Mouse (Mus musculus) kidney, adult 2 months (tissue): ENCODE measurements around the gene Ptpn3. TPM values are rescaled to one million over a fixed set of nuclear protein-coding genes. Genes with fewer than 3 reads are reported as not detected.
A peak's percentile ranks its signal among the peaks of the same experiment; 100 is the strongest.

Experiments used
- DNase-seq: peaks from one replicate; pipeline ENCODE4 v3.0.0; 2021
- H3K27ac ChIP-seq: fragments of 200-500 bp; 2 replicates; pipeline ENCODE4 v1.5.1; 2012; ENCODE audit warnings: low read depth, low read length, control low read depth, inconsistent platforms; ENCODE audit not compliant: insufficient read depth
- H3K27me3 ChIP-seq: fragments of 200-500 bp; replicated peaks from 2 replicates; pipeline ENCODE4 v1.6.1; 2012; ENCODE audit warnings: mild to moderate bottlenecking, moderate library complexity, low read length, inconsistent platforms; ENCODE audit not compliant: control insufficient read depth, insufficient read depth
- H3K36me3 ChIP-seq: fragments of 200-500 bp; 2 replicates; pipeline ENCODE4 v1.6.1; 2012; ENCODE audit warnings: mild to moderate bottlenecking, moderate library complexity, low read length, inconsistent platforms; ENCODE audit not compliant: control insufficient read depth, insufficient read depth
- H3K4me1 ChIP-seq: fragments of 200-500 bp; 2 replicates; pipeline ENCODE4 v1.6.1; 2011; ENCODE audit warnings: low read length; ENCODE audit not compliant: control insufficient read depth, insufficient read depth
- H3K4me3 ChIP-seq: fragments of 200-500 bp; 2 replicates; pipeline ENCODE4 v1.5.1; 2011; ENCODE audit warnings: mild to moderate bottlenecking, low read depth, low read length, control low read depth; ENCODE audit not compliant: insufficient read depth
- CTCF ChIP-seq: fragments of 200-500 bp; conservative IDR thresholded peaks from 2 replicates; pipeline ENCODE4 v1.5.1; 2011; ENCODE audit warnings: low read depth, mild to moderate bottlenecking, control low read depth, low read length, moderate library complexity, mixed read lengths; ENCODE audit not compliant: insufficient read depth, insufficient read length
- POLR2A ChIP-seq: fragments of 200-500 bp; IDR thresholded peaks from one replicate; pipeline ENCODE4 v1.6.1; 2011; ENCODE audit warnings: low read depth, low read length, control low read depth
- WGBS: fragments of 180-500 bp; shearing (Covaris S2); methylation state at CpG from one replicate; pipeline ENCODE4 v1.1.7; 2018; 5-methylcytosine and 5-hydroxymethylcytosine counted together
- polyA plus RNA-seq: library from polyadenylated mRNA; depleted of rRNA; stranded (reverse); fragments of >200 nt; gene quantifications from 2 replicates; pipeline ENCODE4 v1.2.3, GENCODE M21; 2012

Ptpn3 gene
- polyA plus RNA-seq, 1 experiment: 17.7 TPM

DNA sequence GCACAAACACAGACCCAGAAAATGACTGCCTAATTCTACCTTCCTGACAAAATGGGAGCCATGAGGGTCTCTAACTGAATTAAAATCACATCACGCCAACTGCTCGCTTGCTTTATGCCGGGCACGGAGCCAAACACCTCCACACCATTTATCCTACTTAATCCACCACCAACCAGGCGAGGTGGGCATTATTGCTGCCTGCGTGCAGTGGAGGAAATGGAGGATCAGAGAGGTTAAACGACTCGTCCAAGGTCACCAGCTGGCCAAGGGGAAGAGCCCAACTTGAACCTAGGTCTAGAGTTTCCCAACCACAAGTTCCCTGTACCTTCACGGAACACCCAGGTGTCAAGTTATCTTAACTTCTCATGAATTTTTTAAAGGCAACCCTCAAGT lies 2.3 kb downstream of the Ptpn3 start:
- TF ChIP-seq CTCF (no peak), POLR2A (no peak)
- Histone ChIP-seq H3K27ac (peak overlapping the region; percentile 49), H3K27me3 (no peaks in the 10 kb centered on the region), H3K4me3 (peak overlapping the region; percentile 96), H3K36me3 (no peaks in the 10 kb centered on the region), H3K4me1 (peaks cover 30% of the 10 kb centered on the region)
- WGBS: 9% methylated on average over 9 of the region's 9 CpGs
- peak; percentile 33 for DNase-seq

DNA sequence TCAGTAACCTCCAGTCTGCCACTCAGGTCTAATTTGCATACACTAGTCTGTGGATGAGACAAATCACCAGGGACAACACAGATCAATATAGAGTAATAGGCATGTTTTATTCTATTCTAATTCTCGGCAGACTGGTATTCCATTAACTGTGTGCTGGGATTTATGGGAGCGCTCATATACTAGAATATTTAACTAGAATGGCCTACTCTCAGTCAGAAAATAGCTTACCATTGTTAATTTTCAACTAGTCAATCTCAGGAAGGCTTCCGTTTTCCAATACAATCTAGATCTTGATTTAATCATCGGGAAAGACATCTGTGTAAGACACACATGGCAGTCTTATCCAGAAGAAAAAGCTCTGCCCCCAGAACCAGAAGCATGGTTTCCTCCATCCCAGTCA lies 3.5 kb downstream of the Ptpn3 start:
- peak overlapping the region; percentile 76 for H3K27ac ChIP-seq

DNA sequence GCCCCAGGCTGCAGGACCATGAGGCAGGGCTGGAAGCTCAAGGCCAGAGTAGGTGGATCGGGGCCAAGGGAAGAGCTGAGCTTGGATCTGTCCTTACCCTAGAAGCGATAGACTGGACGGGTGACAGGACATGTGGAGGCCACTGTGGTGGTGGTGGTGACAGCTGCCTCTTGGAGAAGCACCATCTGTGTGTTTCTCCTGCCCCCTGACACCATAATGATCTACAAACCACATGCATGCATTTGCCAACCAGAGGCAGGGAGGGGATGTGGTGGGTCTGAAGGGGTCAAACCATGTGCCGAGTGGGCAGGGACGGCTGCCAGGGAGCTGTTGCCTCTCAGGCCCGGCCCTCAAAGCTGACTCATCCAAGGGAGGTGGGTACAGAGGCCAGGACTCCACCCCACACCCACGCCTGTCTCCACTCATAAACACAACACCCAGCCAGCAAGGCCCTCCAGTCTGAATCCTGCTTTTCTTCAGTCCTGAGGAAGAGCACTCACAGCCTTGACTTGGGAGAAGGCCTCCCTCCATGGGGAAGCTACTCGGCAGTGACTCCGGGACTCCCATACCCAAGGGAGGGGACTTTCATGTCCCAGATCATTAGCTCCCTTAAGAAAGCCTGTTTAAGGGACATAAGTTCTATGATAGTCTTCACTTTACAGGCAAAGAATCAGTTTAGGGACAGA lies 6.5 kb downstream of the Ptpn3 start:
- Histone ChIP-seq H3K4me3 (no peak overlapping the region), H3K27me3 (no peaks in the 10 kb centered on the region), H3K27ac (no peak overlapping the region), H3K36me3 (no peaks in the 10 kb centered on the region), H3K4me1 (peaks cover 34% of the 10 kb centered on the region)
- WGBS: 31% methylated on average over 9 of the region's 9 CpGs
- no peak for TF ChIP-seq CTCF
- TF ChIP-seq POLR2A: no peak
- peak; percentile 83 for DNase-seq

More for the DNA sequence above, 3.5 kb downstream of the Ptpn3 start:
- Histone ChIP-seq H3K4me3 (no peak overlapping the region), H3K27me3 (no peaks in the 10 kb centered on the region), H3K4me1 (peaks cover 30% of the 10 kb centered on the region), H3K36me3 (no peaks in the 10 kb centered on the region)
- DNase-seq: peak; percentile 74
- whole genome bisulfite sequencing: 38% methylated on average over 4 of the region's 4 CpGs
- TF ChIP-seq POLR2A (no peak), CTCF (no peak)

DNA sequence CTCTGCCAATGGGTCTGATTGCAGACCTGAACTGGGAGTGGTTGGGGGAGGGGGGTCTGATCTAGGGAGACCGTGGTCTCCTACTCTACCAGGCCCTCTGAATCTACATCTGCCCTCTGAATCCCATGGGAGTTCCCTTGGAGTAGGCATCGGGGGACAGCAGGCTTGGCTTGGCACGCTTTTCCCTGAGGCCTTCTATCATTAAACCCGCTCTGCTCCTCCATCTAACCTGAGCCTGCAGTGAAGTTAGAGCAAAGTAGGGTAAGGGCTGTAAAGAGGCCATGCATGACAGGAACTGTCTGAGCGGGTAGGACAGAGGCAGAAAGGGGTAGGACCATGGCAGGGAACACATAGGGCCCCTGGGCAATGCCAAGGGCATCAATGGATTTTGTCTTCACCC lies 9.0 kb downstream of the Ptpn3 start:
- no peak overlapping the region for H3K27ac ChIP-seq
- TF ChIP-seq POLR2A: no peak
- TF ChIP-seq CTCF: no peak
- no peaks in the 10 kb centered on the region for H3K27me3 ChIP-seq
- peaks cover 29% of the 10 kb centered on the region for H3K4me1 ChIP-seq
- no peak for DNase-seq
- H3K36me3 ChIP-seq: no peaks in the 10 kb centered on the region
- no peak overlapping the region for H3K4me3 ChIP-seq
- 63% methylated on average over 5 of the region's 5 CpGs for WGBS

DNA sequence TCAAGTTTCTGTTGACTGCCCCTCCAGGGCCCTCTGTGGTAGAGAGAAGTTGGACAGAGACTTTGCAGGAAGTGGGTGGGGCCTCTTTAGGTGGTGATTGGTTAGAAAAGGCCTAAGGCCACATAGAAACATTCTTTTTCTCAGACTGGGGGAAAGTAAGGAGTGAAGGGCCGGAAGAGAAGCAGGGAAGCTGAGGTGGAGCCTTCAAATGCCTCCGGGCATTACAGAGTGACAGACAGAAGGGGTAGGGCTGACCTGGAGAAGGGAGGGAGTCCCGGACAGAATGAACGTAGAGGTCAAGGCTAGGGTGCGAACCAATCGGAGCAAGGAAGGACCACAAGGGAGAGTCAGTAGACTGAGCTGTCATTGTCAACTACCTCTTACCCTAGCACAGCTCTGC lies 11.6 kb downstream of the Ptpn3 start:
- 86% methylated on average over 6 of the region's 6 CpGs for WGBS
- DNase-seq: no peak
- Histone ChIP-seq H3K4me1 (peaks cover 7% of the 10 kb centered on the region), H3K27ac (no peak overlapping the region), H3K27me3 (no peaks in the 10 kb centered on the region), H3K36me3 (no peaks in the 10 kb centered on the region), H3K4me3 (no peak overlapping the region)
- TF ChIP-seq POLR2A (no peak), CTCF (no peak)

DNA sequence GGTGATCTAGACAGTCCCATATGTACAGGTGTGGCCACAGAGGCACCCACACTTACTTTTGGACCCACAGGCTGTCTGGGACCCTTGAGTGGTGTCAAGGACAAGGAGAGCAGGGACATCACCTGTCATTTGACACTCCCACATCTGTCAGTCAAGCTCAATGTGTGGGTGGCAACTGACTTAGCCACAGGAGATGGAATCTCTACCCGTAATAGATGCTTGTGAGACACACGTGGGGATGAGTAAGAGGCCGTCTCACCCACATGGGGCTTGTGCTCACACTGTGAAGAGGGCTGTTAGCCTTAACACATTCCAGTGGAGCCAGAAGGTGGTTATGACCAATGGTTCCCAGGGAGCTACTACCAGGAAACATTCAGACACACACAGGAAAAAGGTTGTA lies 13.8 kb downstream of the Ptpn3 start:
- Histone ChIP-seq H3K27me3 (no peaks in the 10 kb centered on the region), H3K27ac (no peak overlapping the region), H3K4me3 (no peak overlapping the region), H3K36me3 (no peaks in the 10 kb centered on the region), H3K4me1 (peaks cover 8% of the 10 kb centered on the region; the same call in 1 of the 2 replicates)
- no peak for TF ChIP-seq CTCF
- no peak for TF ChIP-seq POLR2A
- WGBS: 79% methylated on average over 3 of the region's 3 CpGs
- DNase-seq: no peak

DNA sequence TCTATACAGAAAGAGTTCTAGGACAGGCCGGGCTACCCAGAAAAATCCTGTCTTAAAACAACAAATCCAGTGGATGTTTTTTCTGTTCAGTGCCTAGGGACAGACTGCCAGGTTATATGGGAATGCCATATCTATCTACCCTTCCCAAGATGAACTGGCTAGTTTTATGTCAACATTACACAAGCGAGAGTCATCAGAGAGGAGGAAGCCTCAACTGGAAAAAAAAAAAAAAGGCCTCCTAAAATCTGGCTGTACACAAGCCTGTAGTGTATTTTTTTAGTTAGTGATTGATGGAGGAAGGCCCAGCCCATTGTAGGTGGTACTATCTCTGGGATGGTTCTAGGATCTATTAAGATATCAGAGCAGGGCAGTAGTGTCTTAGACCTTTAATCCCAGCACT lies 16.4 kb downstream of the Ptpn3 start:
- peaks cover 14% of the 10 kb centered on the region; the same call in 1 of the 2 replicates for H3K4me1 ChIP-seq
- H3K36me3 ChIP-seq: no peaks in the 10 kb centered on the region
- H3K4me3 ChIP-seq: no peak overlapping the region
- H3K27me3 ChIP-seq: no peaks in the 10 kb centered on the region
- no peak overlapping the region for H3K27ac ChIP-seq
- no peak for TF ChIP-seq POLR2A
- no peak for DNase-seq
- WGBS: 81% methylated on average over 2 of the region's 2 CpGs
